Mouse (Mus musculus): Measurements from ENCODE around the gene Vstm2l.

Gene Vstm2l

GRCm38 (mm10) chr2:157914105-157914764 lies at the start of gene Vstm2l:
Gene Vstm2l, plus strand, starts transcription at chr2:157914653.
- DNase-seq, result peak; percentile 49

- DNase-seq, result no peak
Observed at GRCm38 (mm10) chr2:157867126-157867525, 47.3 kb upstream of the Vstm2l start.

GRCm38 (mm10) chr2:157870247-157870646 lies 44.2 kb upstream of the Vstm2l start:
- no peak for DNase-seq

- no peak for DNase-seq
Observed at GRCm38 (mm10) chr2:157873223-157873622, 41.2 kb upstream of the Vstm2l start.

GRCm38 (mm10) chr2:157873691-157874090 lies 40.8 kb upstream of the Vstm2l start:
- DNase-seq, result no peak

- no peak for DNase-seq
Observed at GRCm38 (mm10) chr2:157875111-157875510, 39.3 kb upstream of the Vstm2l start.

GRCm38 (mm10) chr2:157877394-157877793 lies 37.1 kb upstream of the Vstm2l start:
- no peak for DNase-seq

- DNase-seq, result no peak
Observed at GRCm38 (mm10) chr2:157877967-157878366, 36.5 kb upstream of the Vstm2l start.

GRCm38 (mm10) chr2:157881939-157882338 lies 32.5 kb upstream of the Vstm2l start:
- no peak for DNase-seq

GRCm38 (mm10) chr2:157887275-157888025 lies 27.0 kb upstream of the Vstm2l start:
- peak; percentile 80 for DNase-seq

GRCm38 (mm10) chr2:157891166-157891565 lies 23.3 kb upstream of the Vstm2l start:
- DNase-seq, result no peak

- peak; percentile 25 for DNase-seq
Observed at GRCm38 (mm10) chr2:157897131-157897530, 17.3 kb upstream of the Vstm2l start.

- DNase-seq, result peak; percentile 95
Observed at GRCm38 (mm10) chr2:157913204-157913636, 1.2 kb upstream of the Vstm2l start.

GRCm38 (mm10) chr2:157913705-157914104 lies 748 bp upstream of the Vstm2l start:
- no peak for DNase-seq

GRCm38 (mm10) chr2:157914889-157915517 lies 550 bp downstream of the Vstm2l start:
- DNase-seq, result peak; percentile 23

GRCm38 (mm10) chr2:157918529-157918928 lies 4.1 kb downstream of the Vstm2l start:
- no peak for DNase-seq

- DNase-seq, result no peak
Observed at GRCm38 (mm10) chr2:157921551-157921950, 7.1 kb downstream of the Vstm2l start.

GRCm38 (mm10) chr2:157923406-157923805 lies 9.0 kb downstream of the Vstm2l start:
- DNase-seq, result no peak

- no peak for DNase-seq
Observed at GRCm38 (mm10) chr2:157924504-157924903, 10.1 kb downstream of the Vstm2l start.

GRCm38 (mm10) chr2:157926502-157926901 lies 12.0 kb downstream of the Vstm2l start:
- no peak for DNase-seq

GRCm38 (mm10) chr2:157926927-157927326 lies 12.5 kb downstream of the Vstm2l start:
- DNase-seq, result no peak

- no peak for DNase-seq
Observed at GRCm38 (mm10) chr2:157927397-157927796, 12.9 kb downstream of the Vstm2l start.

GRCm38 (mm10) chr2:157927815-157928214 lies 13.4 kb downstream of the Vstm2l start:
- DNase-seq, result no peak

- no peak for DNase-seq
Observed at GRCm38 (mm10) chr2:157932655-157933054, 18.2 kb downstream of the Vstm2l start.
